Mouse (Mus musculus): ENCODE measurements at regions not wholly inside any gene's neighbourhood (a gene's known extent, or its start where the extent isn't known, plus 50 kb on each side); places are given as distances from the start of the nearest gene placed in this dataset.

DNA sequence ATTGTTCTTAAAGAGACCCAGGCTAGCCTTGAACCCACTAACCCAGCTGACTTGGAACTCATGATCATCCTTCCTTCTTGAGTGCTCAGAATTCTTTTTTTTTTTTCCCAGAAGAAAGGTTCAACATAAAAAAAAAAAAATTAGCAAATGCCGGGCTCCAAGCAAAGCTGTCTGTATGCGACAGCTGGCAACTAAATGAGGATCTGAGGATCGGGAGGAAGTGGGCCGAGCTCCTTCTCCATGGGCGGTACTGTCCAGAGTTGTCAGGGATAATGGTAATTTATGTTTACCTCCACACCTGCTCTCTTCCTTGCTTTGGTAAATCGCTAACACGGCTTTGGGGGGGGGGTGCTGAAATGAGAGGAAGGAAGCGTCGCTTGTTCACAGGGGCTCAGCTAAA, 2429.9 kb upstream of the 5930422O12Rik start:
- H3K27ac ChIP-seq (ENCODE audit: low read length), result no peak overlapping the region
- 69% methylated on average over 9 of the region's 9 CpGs for WGBS

DNA sequence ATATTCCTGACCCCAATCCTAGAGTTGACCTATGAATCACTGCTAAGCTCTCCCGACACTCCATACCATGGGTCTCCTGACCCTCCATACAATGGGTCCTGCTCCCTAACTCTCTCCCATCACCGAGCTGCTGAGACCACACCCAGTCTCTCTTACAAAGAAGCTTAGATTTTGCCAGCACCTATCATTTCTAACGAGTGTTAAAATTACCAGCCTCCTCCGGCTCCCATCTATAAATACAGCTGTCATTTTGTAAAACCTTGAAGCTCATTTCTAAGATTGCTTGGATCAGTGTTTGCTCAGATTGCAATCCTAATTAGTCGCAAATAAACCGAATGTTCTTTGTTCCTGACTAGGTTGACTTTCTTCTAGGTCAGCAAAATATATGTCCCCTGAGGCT, 2428.4 kb upstream of the 5930422O12Rik start:
- no peak for ATAC-seq (ENCODE audit: low read depth)
- H3K36me3 ChIP-seq (ENCODE audit: control insufficient read depth, insufficient read depth, low read length), result no peaks in the 10 kb centered on the region
- WGBS, result 75% methylated on average over 6 of the region's 6 CpGs
- H3K4me3 ChIP-seq (ENCODE audit: low read length), result no peak overlapping the region
- H3K9ac ChIP-seq (ENCODE audit: low read length), result no peak overlapping the region
- no peak overlapping the region for H3K4me2 ChIP-seq (ENCODE audit: low read depth, low read length)
- no peaks in the 10 kb centered on the region for H3K4me1 ChIP-seq (replicated peaks; ENCODE audit: control insufficient read depth, insufficient read depth, low read length)
- H3K27me3 ChIP-seq (ENCODE audit: control insufficient read depth, insufficient read depth, low read depth, low read length), result no peaks in the 10 kb centered on the region
- no peak overlapping the region for H3K27ac ChIP-seq (ENCODE audit: low read length)
- no peaks in the 10 kb centered on the region for H3K9me3 ChIP-seq (ENCODE audit: control insufficient read depth, low read length)

More for the DNA sequence above, 2429.9 kb upstream of the 5930422O12Rik start:
- Histone ChIP-seq H3K36me3 (ENCODE audit: control insufficient read depth, insufficient read depth, low read length) (no peaks in the 10 kb centered on the region), H3K4me1 (replicated peaks; ENCODE audit: control insufficient read depth, insufficient read depth, low read length) (no peaks in the 10 kb centered on the region), H3K9ac (ENCODE audit: low read length) (no peak overlapping the region), H3K27me3 (ENCODE audit: control insufficient read depth, insufficient read depth, low read depth, low read length) (no peaks in the 10 kb centered on the region), H3K4me3 (ENCODE audit: low read length) (no peak overlapping the region), H3K9me3 (ENCODE audit: control insufficient read depth, low read length) (no peaks in the 10 kb centered on the region), H3K4me2 (ENCODE audit: low read depth, low read length) (no peak overlapping the region)
- ATAC-seq (ENCODE audit: low read depth), result no peak

DNA sequence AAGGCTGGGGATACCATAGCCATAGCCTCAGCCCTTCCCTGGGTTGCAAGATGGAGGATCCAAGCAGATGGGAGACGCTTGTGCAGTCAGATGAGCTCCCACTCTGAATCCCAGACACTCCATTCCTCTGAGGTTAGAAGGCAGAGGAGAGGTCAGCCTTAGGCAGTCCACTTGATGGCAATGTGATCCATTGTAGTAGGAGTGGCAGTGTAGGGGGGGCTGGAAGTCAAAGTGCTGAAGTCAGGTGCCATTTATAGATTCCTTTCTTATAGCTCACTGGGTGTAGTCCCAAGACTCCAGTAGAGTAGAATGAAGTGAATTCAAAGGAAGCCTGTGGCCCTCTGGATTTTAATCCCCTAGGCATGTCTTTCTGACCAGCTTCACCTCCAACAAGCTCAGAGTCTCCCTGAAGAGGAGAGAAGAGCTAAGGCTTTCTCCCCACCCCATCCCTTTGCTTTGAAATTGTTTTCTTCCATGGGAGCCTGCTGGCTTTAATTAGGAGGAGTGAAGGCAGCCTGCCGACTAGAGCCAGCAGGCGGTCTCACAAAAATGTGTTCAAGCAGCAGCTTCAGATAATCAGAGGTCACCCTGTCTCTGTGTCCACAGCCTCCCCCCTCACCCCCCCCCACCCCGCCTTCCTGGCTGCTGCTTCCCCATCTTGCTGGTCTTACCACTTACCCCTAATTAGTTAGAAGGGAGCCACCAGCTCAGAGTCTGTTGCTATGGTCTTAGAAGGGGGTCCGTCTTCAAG, 2426.4 kb upstream of the 5930422O12Rik start:
- Histone ChIP-seq H3K4me2 (ENCODE audit: low read depth, low read length) (no peak overlapping the region), H3K27ac (ENCODE audit: low read length) (no peak overlapping the region), H3K4me3 (ENCODE audit: low read length) (no peak overlapping the region), H3K9me3 (ENCODE audit: control insufficient read depth, low read length) (no peaks in the 10 kb centered on the region), H3K9ac (ENCODE audit: low read length) (no peak overlapping the region), H3K27me3 (ENCODE audit: control insufficient read depth, insufficient read depth, low read depth, low read length) (no peaks in the 10 kb centered on the region), H3K4me1 (replicated peaks; ENCODE audit: control insufficient read depth, insufficient read depth, low read length) (no peaks in the 10 kb centered on the region), H3K36me3 (ENCODE audit: control insufficient read depth, insufficient read depth, low read length) (no peaks in the 10 kb centered on the region)
- WGBS, result 40% methylated on average over 5 of the region's 5 CpGs
- ATAC-seq (ENCODE audit: low read depth), result no peak

DNA sequence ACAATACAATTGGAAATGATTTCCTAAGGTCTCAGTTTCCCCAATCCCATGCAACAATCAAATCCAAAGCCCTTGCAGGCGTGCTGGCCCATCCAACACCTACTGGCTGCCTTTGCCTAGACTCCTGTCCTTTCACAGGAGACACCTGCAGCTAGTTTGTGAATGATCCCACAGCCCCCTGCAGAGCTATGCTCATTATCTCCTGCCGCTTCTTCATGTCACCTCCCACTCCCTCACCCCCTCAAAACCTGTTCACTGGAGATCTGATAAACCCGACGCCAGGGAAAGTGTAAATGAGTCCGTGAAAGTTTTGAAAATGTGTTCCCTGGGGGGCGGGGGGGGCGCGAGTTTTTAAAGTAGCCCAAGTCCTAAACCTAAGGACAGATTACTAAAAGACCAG, 2420.2 kb upstream of the 5930422O12Rik start:
- no peaks in the 10 kb centered on the region for H3K9me3 ChIP-seq (ENCODE audit: control insufficient read depth, low read length)
- WGBS, result 51% methylated on average over 8 of the region's 8 CpGs
- no peak for ATAC-seq (ENCODE audit: low read depth)

DNA sequence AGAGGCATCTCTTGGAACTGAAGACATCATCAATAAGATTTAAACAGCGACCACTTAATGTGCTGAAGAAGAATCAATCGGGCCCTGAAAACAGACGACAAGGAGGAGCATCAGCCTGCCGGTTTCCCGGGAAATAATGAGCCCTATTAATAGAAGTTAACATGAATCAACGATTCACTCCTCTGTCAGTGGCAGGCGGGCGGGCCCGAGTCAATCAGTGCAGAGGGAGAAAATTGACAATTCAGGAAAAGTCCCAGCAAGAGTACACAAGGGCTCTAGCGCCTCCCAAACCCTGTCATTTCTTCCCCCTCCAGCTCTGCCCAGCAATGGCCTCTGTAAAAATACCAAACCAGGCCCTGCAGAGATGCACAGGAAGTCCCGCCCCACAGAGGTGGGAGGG, 2416.4 kb upstream of the 5930422O12Rik start:
- H3K27me3 ChIP-seq (ENCODE audit: control insufficient read depth, insufficient read depth, low read depth, low read length), result no peaks in the 10 kb centered on the region
- 74% methylated on average over 11 of the region's 11 CpGs for WGBS
- no peak overlapping the region for H3K4me2 ChIP-seq (ENCODE audit: low read depth, low read length)
- H3K9me3 ChIP-seq (ENCODE audit: control insufficient read depth, low read length), result no peaks in the 10 kb centered on the region
- no peak for ATAC-seq (ENCODE audit: low read depth)
- H3K36me3 ChIP-seq (ENCODE audit: control insufficient read depth, insufficient read depth, low read length), result no peaks in the 10 kb centered on the region
- H3K4me1 ChIP-seq (replicated peaks; ENCODE audit: control insufficient read depth, insufficient read depth, low read length), result no peaks in the 10 kb centered on the region
- H3K9ac ChIP-seq (ENCODE audit: low read length), result no peak overlapping the region
- no peak overlapping the region for H3K27ac ChIP-seq (ENCODE audit: low read length)
- H3K4me3 ChIP-seq (ENCODE audit: low read length), result no peak overlapping the region

More for the DNA sequence above, 2420.2 kb upstream of the 5930422O12Rik start:
- no peaks in the 10 kb centered on the region for H3K4me1 ChIP-seq (replicated peaks; ENCODE audit: control insufficient read depth, insufficient read depth, low read length)
- no peaks in the 10 kb centered on the region for H3K27me3 ChIP-seq (ENCODE audit: control insufficient read depth, insufficient read depth, low read depth, low read length)
- no peaks in the 10 kb centered on the region for H3K36me3 ChIP-seq (ENCODE audit: control insufficient read depth, insufficient read depth, low read length)
- no peak overlapping the region for H3K9ac ChIP-seq (ENCODE audit: low read length)
- H3K4me3 ChIP-seq (ENCODE audit: low read length), result no peak overlapping the region
- H3K27ac ChIP-seq (ENCODE audit: low read length), result no peak overlapping the region
- no peak overlapping the region for H3K4me2 ChIP-seq (ENCODE audit: low read depth, low read length)

DNA sequence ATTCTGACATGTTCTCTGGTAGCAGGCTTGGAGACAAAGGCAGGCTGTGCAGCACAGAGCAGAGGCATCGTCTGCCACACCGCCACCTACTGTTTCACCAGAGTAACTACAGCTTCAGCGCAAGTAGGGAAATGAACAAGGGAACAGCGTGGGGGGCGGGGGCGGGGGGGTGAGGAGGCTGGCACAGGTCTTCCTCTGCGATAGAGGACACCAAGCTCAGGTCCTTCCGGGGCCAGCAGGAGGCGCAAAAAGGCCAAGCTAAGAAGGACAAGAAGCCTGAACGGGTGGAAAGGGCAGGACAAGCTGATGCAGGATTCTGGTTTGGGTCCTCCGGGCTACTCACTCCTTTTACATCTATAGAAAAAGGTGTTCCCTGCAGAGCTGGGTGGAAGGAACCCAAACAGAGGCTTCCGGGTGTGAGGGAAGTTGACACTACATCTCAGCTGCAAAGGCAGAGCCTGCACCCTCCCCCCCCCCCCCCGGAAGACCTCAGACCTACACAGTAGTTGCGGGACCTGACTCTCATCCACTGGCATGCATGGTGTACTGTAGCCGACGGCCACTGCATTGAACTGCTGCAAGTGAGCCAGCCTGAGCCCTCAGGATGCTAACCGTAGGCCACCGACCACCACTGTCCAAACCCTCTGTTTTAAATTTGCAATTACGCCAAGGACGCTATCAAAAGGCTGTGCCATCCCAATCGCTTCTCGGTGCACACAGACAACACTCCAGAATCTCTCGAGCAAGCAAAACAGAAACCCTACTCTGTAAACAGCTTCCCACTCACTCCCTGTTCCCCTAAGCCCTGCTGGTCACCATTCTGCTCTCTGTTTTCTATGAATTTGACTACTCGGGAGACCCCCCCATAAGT, 2396.6 kb upstream of the 5930422O12Rik start:
- H3K4me3 ChIP-seq (ENCODE audit: low read length), result peak overlapping the region; percentile 47
- peak; percentile 90 for ATAC-seq (ENCODE audit: low read depth)
- 6% methylated on average over 24 of the region's 24 CpGs for WGBS
- no peaks in the 10 kb centered on the region for H3K9me3 ChIP-seq (ENCODE audit: control insufficient read depth, low read length)
- no peaks in the 10 kb centered on the region for H3K4me1 ChIP-seq (replicated peaks; ENCODE audit: control insufficient read depth, insufficient read depth, low read length)
- no peak overlapping the region for H3K27ac ChIP-seq (ENCODE audit: low read length)
- no peaks in the 10 kb centered on the region for H3K36me3 ChIP-seq (ENCODE audit: control insufficient read depth, insufficient read depth, low read length)
- H3K9ac ChIP-seq (ENCODE audit: low read length), result peak overlapping the region; percentile 58
- no peaks in the 10 kb centered on the region for H3K27me3 ChIP-seq (ENCODE audit: control insufficient read depth, insufficient read depth, low read depth, low read length)
- H3K4me2 ChIP-seq (ENCODE audit: low read depth, low read length), result peak overlapping the region; percentile 69

DNA sequence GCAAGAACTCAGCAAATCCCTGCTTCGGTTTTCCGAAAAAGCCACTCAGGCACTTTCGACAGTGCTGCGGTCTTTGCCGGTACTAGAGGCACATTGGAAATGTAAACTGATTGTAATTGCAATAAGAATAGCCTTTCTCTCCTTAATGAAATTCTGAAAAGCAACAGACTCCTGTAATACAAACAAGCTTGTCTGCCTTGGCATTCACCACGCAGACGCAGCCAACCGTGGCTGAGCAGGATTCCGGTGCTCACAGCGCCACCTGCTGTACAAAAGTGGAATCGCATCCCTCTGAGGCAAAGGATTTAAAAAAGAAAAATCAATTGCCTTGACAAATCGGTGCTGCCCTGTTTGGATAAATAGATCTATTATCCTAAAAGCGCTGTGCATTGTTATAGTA, 2395.2 kb upstream of the 5930422O12Rik start:
- Histone ChIP-seq H3K9ac (ENCODE audit: low read length) (peak overlapping the region; percentile 38), H3K4me2 (ENCODE audit: low read depth, low read length) (peak overlapping the region; percentile 46), H3K4me3 (ENCODE audit: low read length) (peak overlapping the region; percentile 45), H3K4me1 (replicated peaks; ENCODE audit: control insufficient read depth, insufficient read depth, low read length) (no peaks in the 10 kb centered on the region), H3K9me3 (ENCODE audit: control insufficient read depth, low read length) (no peaks in the 10 kb centered on the region), H3K27me3 (ENCODE audit: control insufficient read depth, insufficient read depth, low read depth, low read length) (no peaks in the 10 kb centered on the region), H3K27ac (ENCODE audit: low read length) (no peak overlapping the region), H3K36me3 (ENCODE audit: control insufficient read depth, insufficient read depth, low read length) (no peaks in the 10 kb centered on the region)
- 2% methylated on average over 13 of the region's 13 CpGs for WGBS
- peak; percentile 63 for ATAC-seq (ENCODE audit: low read depth)

DNA sequence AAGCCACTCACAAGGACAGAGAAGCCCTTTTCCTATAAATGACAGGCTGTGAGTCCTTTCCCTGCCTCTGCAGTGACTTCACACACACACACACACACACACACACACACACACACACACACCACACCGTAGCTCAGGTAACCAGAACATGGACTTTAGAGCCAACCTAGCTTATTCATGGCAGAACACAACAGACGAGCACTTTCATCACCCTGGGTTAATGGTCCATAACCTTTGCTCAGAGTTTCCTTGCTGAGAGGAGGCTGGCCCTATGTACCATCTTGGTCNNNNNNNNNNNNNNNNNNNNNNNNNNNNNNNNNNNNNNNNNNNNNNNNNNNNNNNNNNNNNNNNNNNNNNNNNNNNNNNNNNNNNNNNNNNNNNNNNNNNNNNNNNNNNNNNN, 2391.6 kb upstream of the 5930422O12Rik start:
- WGBS, result 65% methylated on average over 2 of the region's 2 CpGs

More for the DNA sequence above, 2391.6 kb upstream of the 5930422O12Rik start:
- no peaks in the 10 kb centered on the region for H3K9me3 ChIP-seq (ENCODE audit: control insufficient read depth, low read length)
- H3K27me3 ChIP-seq (ENCODE audit: control insufficient read depth, insufficient read depth, low read depth, low read length), result no peaks in the 10 kb centered on the region
- no peak overlapping the region for H3K27ac ChIP-seq (ENCODE audit: low read length)
- H3K36me3 ChIP-seq (ENCODE audit: control insufficient read depth, insufficient read depth, low read length), result no peaks in the 10 kb centered on the region
- no peaks in the 10 kb centered on the region for H3K4me1 ChIP-seq (replicated peaks; ENCODE audit: control insufficient read depth, insufficient read depth, low read length)
- H3K4me3 ChIP-seq (ENCODE audit: low read length), result no peak overlapping the region
- H3K4me2 ChIP-seq (ENCODE audit: low read depth, low read length), result no peak overlapping the region
- no peak overlapping the region for H3K9ac ChIP-seq (ENCODE audit: low read length)
- ATAC-seq (ENCODE audit: low read depth), result no peak
